In the genomic region with DNA sequence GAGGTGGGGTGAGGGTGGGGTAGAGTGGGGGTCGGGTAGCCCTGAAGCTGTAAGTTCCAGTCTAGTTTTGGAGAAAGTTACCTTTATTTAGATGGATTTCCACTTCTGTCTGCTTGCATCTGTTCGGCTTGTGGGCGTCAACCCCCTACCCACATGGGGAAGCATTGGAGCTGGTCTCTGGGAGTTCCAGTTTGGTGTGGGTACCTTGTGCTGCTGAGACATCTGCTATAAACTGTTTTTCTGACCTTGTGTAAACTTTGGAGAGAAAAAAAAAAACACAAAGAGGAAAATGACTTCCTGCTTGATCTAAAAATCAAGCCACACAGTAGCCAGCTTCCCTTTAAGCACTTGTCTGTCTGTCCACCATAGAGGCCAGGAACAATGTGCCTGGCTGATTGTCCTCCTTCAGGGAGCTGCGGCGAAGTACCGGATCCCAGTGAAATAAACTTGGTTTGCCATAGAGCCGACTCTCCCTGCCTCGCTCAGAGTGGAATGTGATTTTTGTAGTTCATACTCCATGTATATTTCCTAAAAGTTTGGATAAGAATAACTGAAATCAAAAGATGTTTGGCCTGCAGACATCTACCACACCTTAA, we compare ENCODE assay signal across 10 mouse cellular contexts. TPM values are rescaled to one million over a fixed set of nuclear protein-coding genes. Genes with fewer than 3 reads are reported as not detected.
DNase-seq lines count a peak whose midpoint lies in the region; ATAC-seq and TF ChIP-seq lines count a peak whose summit lies in the region.
"Had no signal": no experiment of that assay in that cellular context is flagged by ENCODE, and none has a peak within 500 bp of the region (broad histone marks: within the 10 kb centered on the region; RNA-seq: fewer than 3 reads in every experiment).

No protein-coding gene starts in this region.

- ATAC-seq in heart, embryonic 11.5 days (replicated peaks; ENCODE audit: insufficient number of reproducible peaks, low FRiP score, low TSS enrichment) = no peak
- no peak for ATAC-seq in limb, embryonic 15.5 days (ENCODE audit: insufficient number of reproducible peaks, low FRiP score, low TSS enrichment, low read depth)
- ATAC-seq: CD4-positive, CD25-positive, alpha-beta regulatory T cell, adult 4 months had no signal

- H3K4me2 ChIP-seq in heart, embryonic 11.5 days = no peak overlapping the region
- no peak overlapping the region for H3K4me2 ChIP-seq in limb, embryonic 15.5 days

- no peak for TF ChIP-seq CTCF in kidney, adult 2 months (conservative IDR thresholded peaks at IDR 0.05; ENCODE audit: insufficient read depth, insufficient read length, low read depth, low read length)

- H3K36me3 ChIP-seq in kidney, adult 2 months (ENCODE audit: control insufficient read depth, insufficient read depth, low read length) = no peaks in the 10 kb centered on the region; the same call in 1 of the 2 replicates
- no peaks in the 10 kb centered on the region for H3K36me3 ChIP-seq in heart, embryonic 11.5 days (ENCODE audit: control insufficient read depth, insufficient read depth, low read length)
- peaks cover 15% of the 10 kb centered on the region for H3K36me3 ChIP-seq in limb, embryonic 15.5 days

- WGBS in kidney, adult 2 months = 55% methylated on average over 8 of the region's 8 CpGs
- WGBS in heart, embryonic 11.5 days (ENCODE audit: insufficient replicate concordance) = 71% methylated on average over 8 of the region's 8 CpGs
- 70% methylated on average over 8 of the region's 8 CpGs for WGBS in limb, embryonic 15.5 days

- peak overlapping the region; percentile 89 for H3K27ac ChIP-seq in kidney, adult 2 months (ENCODE audit: insufficient read depth, low read depth, low read length)
- peak overlapping the region; percentile 59; the same call in 1 of the 2 replicates for H3K27ac ChIP-seq in heart, embryonic 11.5 days (ENCODE audit: low read depth, low read length)
- peak overlapping the region; percentile 72 for H3K27ac ChIP-seq in limb, embryonic 15.5 days

- H3K4me3 ChIP-seq in kidney, adult 2 months (ENCODE audit: insufficient read depth, low read depth, low read length) = no peak overlapping the region
- no peak overlapping the region for H3K4me3 ChIP-seq in heart, embryonic 11.5 days (ENCODE audit: low read depth, low read length)
- H3K4me3 ChIP-seq in limb, embryonic 15.5 days = no peak overlapping the region

- TF ChIP-seq POLR2A in kidney, adult 2 months (IDR thresholded peaks at IDR 0.05; ENCODE audit: low read depth, low read length) = no peak

- H3K27me3 ChIP-seq in kidney, adult 2 months (replicated peaks; ENCODE audit: control insufficient read depth, insufficient read depth, low read length) = no peaks in the 10 kb centered on the region
- no peaks in the 10 kb centered on the region for H3K27me3 ChIP-seq in heart, embryonic 11.5 days (ENCODE audit: control insufficient read depth, insufficient read depth, low read length)
- H3K27me3 ChIP-seq in limb, embryonic 15.5 days = no peaks in the 10 kb centered on the region

- no peak overlapping the region for H3K9ac ChIP-seq in heart, embryonic 11.5 days (ENCODE audit: low read depth, low read length)
- no peak overlapping the region for H3K9ac ChIP-seq in limb, embryonic 15.5 days

- no peaks in the 10 kb centered on the region for H3K9me3 ChIP-seq in heart, embryonic 11.5 days (replicated peaks; ENCODE audit: control insufficient read depth, low read length)
- no peaks in the 10 kb centered on the region for H3K9me3 ChIP-seq in limb, embryonic 15.5 days

- H3K4me1 ChIP-seq in kidney, adult 2 months (ENCODE audit: control insufficient read depth, insufficient read depth, low read length) = peaks cover 17% of the 10 kb centered on the region
- peaks cover 30% of the 10 kb centered on the region for H3K4me1 ChIP-seq in heart, embryonic 11.5 days (ENCODE audit: control insufficient read depth, insufficient read depth, low read length)
- H3K4me1 ChIP-seq in limb, embryonic 15.5 days = peaks cover 31% of the 10 kb centered on the region

- DNase-seq in kidney, adult 2 months = peak; percentile 44
- DNase-seq in kidney, adult 8-10 months = no peak
- DNase-seq in adipocyte (ENCODE audit: low spot score) = peak; percentile 52
- DNase-seq in Muller cell, postnatal 12 days (ENCODE audit: inconsistent ontology term) = no peak
- no peak for DNase-seq in adrenal gland, postnatal 10 days
- DNase-seq in gastrocnemius, postnatal 4 days (ENCODE audit: low spot score in 2 of 2) = no peak

RNA-seq across cellular contexts. Expression of a gene that starts 48.8 kb away (rescaled TPM):
- 12.4 and 13.3 TPM in 2 replicates for polyA plus RNA-seq in kidney, adult 2 months (2012; rRNA removed)
- polyA plus RNA-seq in heart, embryonic 11.5 days (2014; fragmentation: Nextera tagmentation; extraction: Ambion mirVana) = 3.9 and 4.1 TPM in 2 replicates
- 10.7 and 11.0 TPM in 2 replicates for polyA plus RNA-seq in limb, embryonic 15.5 days (2015; fragmentation: Nextera tagmentation; extraction: Ambion mirVana)
- 10 to 100 TPM in 1 of 2 experiments, 1 to 10 TPM in 1; 10.0 to 12.9 TPM for total RNA-seq in adrenal gland, postnatal 10 days (2021)
- 1 to 10 TPM; 4.7 to 5.8 TPM for total RNA-seq in gastrocnemius, postnatal 4 days (2021)
- total RNA-seq: neutrophil, adult 5-6 weeks had no signal

Comparison
In these comparisons a context has a peak if more than half of its experiments do, and no peak if none do; other contexts are left out.
1. DNase-seq: peak in kidney, adult 2 months (single experiment) and adipocyte (single experiment); none in kidney, adult 8-10 months (0 of 2), Muller cell, postnatal 12 days (single experiment), adrenal gland, postnatal 10 days (single experiment) and gastrocnemius, postnatal 4 days (0 of 2).
2. Peak in every context shown above with its lines, with median percentiles within 50 percentile points of each other: H3K27ac ChIP-seq.